Mouse (Mus musculus) erythroblast, embryonic 14.5 days (primary cell): ENCODE results near the gene Yae1d1.

Source experiments
- GATA1 ChIP-seq: IDR thresholded peaks from 2 replicates; pipeline ENCODE4 v1.6.1; 2012; ENCODE audit warnings: low read length, inconsistent platforms, mixed read lengths
- TAL1 ChIP-seq: IDR thresholded peaks from 3 replicates; pipeline ENCODE4 v1.6.1; 2012; ENCODE audit warnings: low read length, inconsistent platforms, mixed read lengths

DNA sequence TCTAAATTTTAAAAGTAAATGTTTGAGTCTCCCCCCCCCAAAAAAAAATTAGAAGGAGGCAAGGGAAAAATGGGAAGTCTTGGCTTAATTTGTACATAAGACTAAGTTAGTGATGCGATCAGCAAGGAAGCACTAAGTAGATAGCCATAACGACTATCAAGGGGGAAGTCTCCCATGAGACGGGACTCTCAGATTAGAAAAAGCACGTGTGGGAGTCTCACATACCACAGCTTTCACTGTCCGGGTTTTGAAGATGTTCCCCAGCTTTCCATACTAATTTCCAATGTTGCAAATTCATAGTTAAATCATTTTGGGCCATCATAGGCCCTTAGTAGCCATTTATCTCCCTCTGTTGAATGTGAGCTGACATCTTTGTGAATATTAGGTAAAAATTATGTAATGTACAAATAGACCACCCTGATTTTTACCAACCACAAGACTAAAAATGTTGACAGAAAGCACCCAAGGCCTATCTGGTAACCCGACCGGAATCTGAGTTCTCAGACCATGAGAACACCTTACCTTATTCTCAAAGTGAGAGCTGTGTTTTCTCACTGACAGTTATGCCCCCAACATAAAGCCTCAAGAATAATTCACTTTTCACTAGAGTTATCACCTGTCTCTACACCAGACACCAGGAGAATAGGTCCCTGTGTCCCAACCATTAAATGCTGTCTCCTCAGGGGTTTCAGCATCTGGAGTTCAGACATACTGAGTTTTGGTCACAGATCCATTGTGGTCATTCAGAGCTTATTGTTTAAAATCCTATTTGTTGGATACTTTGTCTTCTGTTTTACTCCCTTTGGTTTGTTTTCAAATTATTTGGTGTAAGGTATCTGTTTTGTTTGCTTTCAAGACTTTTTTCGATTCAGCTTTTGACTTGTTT, 16.1 kb downstream of the Yae1d1 start:
- TF ChIP-seq GATA1 (no peak), TAL1 (no peak)
